11 mouse cellular contexts compared by ENCODE assay signal in the genomic region with DNA sequence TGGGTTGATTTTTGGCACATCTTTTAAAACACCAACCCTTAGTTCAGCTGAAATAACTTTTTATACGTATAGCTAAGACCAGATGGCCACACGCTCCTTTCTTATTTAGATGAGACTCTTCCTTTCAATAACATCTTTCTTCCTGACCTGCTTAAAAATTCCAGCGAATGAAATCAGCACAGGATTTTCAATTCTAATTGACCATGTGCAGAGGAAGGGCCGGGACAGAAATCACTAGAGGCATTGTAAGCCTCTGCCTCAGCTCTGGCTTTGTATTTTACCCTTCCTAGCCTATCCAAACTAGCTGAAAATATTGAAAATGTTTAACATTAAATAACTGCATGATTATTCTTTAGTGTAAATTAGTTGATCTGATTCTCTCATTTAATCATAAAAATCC.
DNase-seq lines count a peak whose midpoint lies in the region; ATAC-seq and TF ChIP-seq lines count a peak whose summit lies in the region.
"Had no signal": no experiment of that assay in that cellular context is flagged by ENCODE, and none has a peak within 500 bp of the region (broad histone marks: within the 10 kb centered on the region; RNA-seq: fewer than 3 reads in every experiment).

No protein-coding gene starts in this region.

- peak overlapping the region; percentile 91 for H3K27ac ChIP-seq in layer of hippocampus, adult 2 months
- no peak overlapping the region for H3K27ac ChIP-seq in embryonic facial prominence, embryonic 13.5 days
- no peak overlapping the region for H3K27ac ChIP-seq in hindbrain, embryonic 14.5 days
- H3K27ac ChIP-seq in midbrain, postnatal 0 days (ENCODE audit: low read depth, low read length), result 0 out of 2 replicates have a peak overlapping the region, but pooled peaks have one; percentile 26
- no peak overlapping the region for H3K27ac ChIP-seq in heart, embryonic 11.5 days (ENCODE audit: low read depth, low read length)
- H3K27ac ChIP-seq: kidney, postnatal 0 days; macrophage had no signal

- H3K9ac ChIP-seq in embryonic facial prominence, embryonic 13.5 days, result no peak overlapping the region
- no peak overlapping the region; the same call in 1 of the 2 replicates for H3K9ac ChIP-seq in hindbrain, embryonic 14.5 days
- peak overlapping the region; percentile 62 for H3K9ac ChIP-seq in midbrain, postnatal 0 days (replicated peaks; ENCODE audit: low read length, poor library complexity, severe bottlenecking)
- H3K9ac ChIP-seq in heart, embryonic 11.5 days (ENCODE audit: low read depth, low read length), result no peak overlapping the region

- TF ChIP-seq CTCF in layer of hippocampus, adult 2 months (conservative IDR thresholded peaks at IDR 0.05), result no peak
- TF ChIP-seq CTCF in midbrain, postnatal 0 days (IDR thresholded peaks at IDR 0.05), result no peak

- H3K27me3 ChIP-seq in embryonic facial prominence, embryonic 13.5 days, result no peaks in the 10 kb centered on the region
- H3K27me3 ChIP-seq in hindbrain, embryonic 14.5 days (ENCODE audit: control insufficient read depth, insufficient read depth, low read length), result no peaks in the 10 kb centered on the region
- no peaks in the 10 kb centered on the region for H3K27me3 ChIP-seq in midbrain, postnatal 0 days (ENCODE audit: insufficient read depth, low read length)
- H3K27me3 ChIP-seq in heart, embryonic 11.5 days (ENCODE audit: control insufficient read depth, insufficient read depth, low read length), result no peaks in the 10 kb centered on the region

- H3K4me3 ChIP-seq in layer of hippocampus, adult 2 months, result peak overlapping the region; percentile 65; the same call in 1 of the 2 replicates
- H3K4me3 ChIP-seq in embryonic facial prominence, embryonic 13.5 days, result peak overlapping the region; percentile 23; the same call in 1 of the 2 replicates
- peak overlapping the region; percentile 67 for H3K4me3 ChIP-seq in hindbrain, embryonic 14.5 days (replicated peaks; ENCODE audit: low read length)
- peak overlapping the region; percentile 70; the same call in 1 of the 2 replicates for H3K4me3 ChIP-seq in midbrain, postnatal 0 days (ENCODE audit: low read depth, low read length)
- H3K4me3 ChIP-seq in heart, embryonic 11.5 days (ENCODE audit: low read depth, low read length), result no peak overlapping the region

- no peak for DNase-seq in layer of hippocampus, adult 2 months (ENCODE audit: low spot score in 2 of 2)
- DNase-seq in layer of hippocampus, adult 8-10 months (ENCODE audit: low spot score in 2 of 2), result no peak
- DNase-seq in hindbrain, embryonic 14.5 days (ENCODE audit: low spot score), result no peak
- DNase-seq in midbrain, postnatal 0 days (ENCODE audit: low spot score), result no peak
- no peak for DNase-seq in yolk sac, embryonic 10.5 days (ENCODE audit: low spot score)
- no peak for DNase-seq in kidney, adult 8-10 months
- DNase-seq: heart, postnatal 10 days had no signal

- H3K9me3 ChIP-seq in embryonic facial prominence, embryonic 13.5 days, result no peaks in the 10 kb centered on the region
- H3K9me3 ChIP-seq in hindbrain, embryonic 14.5 days (ENCODE audit: control insufficient read depth, low read length), result no peaks in the 10 kb centered on the region
- H3K9me3 ChIP-seq in midbrain, postnatal 0 days (ENCODE audit: low read length), result no peaks in the 10 kb centered on the region
- no peaks in the 10 kb centered on the region for H3K9me3 ChIP-seq in heart, embryonic 11.5 days (replicated peaks; ENCODE audit: control insufficient read depth, low read length)

- peak overlapping the region; percentile 62 for H3K4me2 ChIP-seq in embryonic facial prominence, embryonic 13.5 days
- H3K4me2 ChIP-seq in hindbrain, embryonic 14.5 days (replicated peaks), result peak overlapping the region; percentile 54
- peak overlapping the region; percentile 59 for H3K4me2 ChIP-seq in midbrain, postnatal 0 days (ENCODE audit: low read depth, low read length, poor library complexity, severe bottlenecking)
- no peak overlapping the region for H3K4me2 ChIP-seq in heart, embryonic 11.5 days

- peaks cover 31% of the 10 kb centered on the region for H3K4me1 ChIP-seq in embryonic facial prominence, embryonic 13.5 days
- peaks cover 46% of the 10 kb centered on the region for H3K4me1 ChIP-seq in hindbrain, embryonic 14.5 days (replicated peaks; ENCODE audit: control insufficient read depth, insufficient read depth, low read length)
- H3K4me1 ChIP-seq in midbrain, postnatal 0 days (ENCODE audit: insufficient read depth, low read length), result 0 out of 2 replicates have a peak, but pooled peaks cover 5% of the 10 kb centered on the region
- peaks cover 4% of the 10 kb centered on the region; the same call in 1 of the 2 replicates for H3K4me1 ChIP-seq in heart, embryonic 11.5 days (ENCODE audit: control insufficient read depth, insufficient read depth, low read length)

- H3K36me3 ChIP-seq in embryonic facial prominence, embryonic 13.5 days, result no peaks in the 10 kb centered on the region
- no peaks in the 10 kb centered on the region for H3K36me3 ChIP-seq in hindbrain, embryonic 14.5 days (replicated peaks; ENCODE audit: control insufficient read depth, insufficient read depth)
- H3K36me3 ChIP-seq in midbrain, postnatal 0 days (ENCODE audit: insufficient read depth, low read length), result no peaks in the 10 kb centered on the region
- H3K36me3 ChIP-seq in heart, embryonic 11.5 days (ENCODE audit: control insufficient read depth, insufficient read depth, low read length), result no peaks in the 10 kb centered on the region

- ATAC-seq in embryonic facial prominence, embryonic 13.5 days (ENCODE audit: insufficient number of reproducible peaks, insufficient read depth, low FRiP score, low TSS enrichment, low read depth), result no peak
- ATAC-seq in hindbrain, embryonic 14.5 days (ENCODE audit: low FRiP score), result no peak
- no peak for ATAC-seq in midbrain, postnatal 0 days (ENCODE audit: low FRiP score)
- no peak for ATAC-seq in heart, embryonic 11.5 days (replicated peaks; ENCODE audit: insufficient number of reproducible peaks, low FRiP score, low TSS enrichment)

- WGBS in embryonic facial prominence, embryonic 13.5 days, result 30% methylated on average over 4 of the region's 4 CpGs
- 7% methylated on average over 4 of the region's 4 CpGs for WGBS in hindbrain, embryonic 14.5 days
- 10% methylated on average over 4 of the region's 4 CpGs for WGBS in midbrain, postnatal 0 days
- WGBS in heart, embryonic 11.5 days (ENCODE audit: insufficient replicate concordance), result 58% methylated on average over 4 of the region's 4 CpGs

Comparison
In these comparisons a context has a peak if more than half of its experiments do, and no peak if none do; other contexts are left out.
1. H3K27ac ChIP-seq: peak in layer of hippocampus, adult 2 months (single experiment) and midbrain, postnatal 0 days (single experiment); none in embryonic facial prominence, embryonic 13.5 days (single experiment), hindbrain, embryonic 14.5 days (single experiment) and heart, embryonic 11.5 days (single experiment).